Mouse (Mus musculus) urinary bladder, postnatal 25 days (tissue): ENCODE results near the gene Rnf168.

ENCODE experiments used
- DNase-seq: peaks from one replicate; pipeline ENCODE4 v3.0.0; 2022; ENCODE audit warnings: low spot score

Gene Rnf168

DNA sequence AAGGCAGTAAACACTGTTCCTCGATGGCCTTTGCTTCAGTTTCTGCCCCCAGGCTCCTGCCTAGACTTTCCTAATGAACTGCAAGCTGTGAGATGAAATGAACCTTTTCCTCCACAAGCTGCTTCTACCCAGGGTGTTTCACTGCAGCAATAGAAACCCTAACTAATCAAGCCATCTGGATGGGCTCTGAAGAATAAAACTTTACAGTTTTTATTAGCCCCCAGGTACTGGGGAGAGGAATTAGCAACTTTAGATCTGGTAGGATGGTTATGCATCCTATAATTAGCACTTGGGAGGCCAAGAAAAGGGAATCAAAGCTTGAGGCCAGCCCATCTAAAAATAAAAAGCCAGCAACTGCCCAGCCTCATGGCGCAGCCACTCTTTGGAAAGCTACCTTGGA lies 39.3 kb downstream of the Rnf168 start:
- DNase-seq, result no peak

DNA sequence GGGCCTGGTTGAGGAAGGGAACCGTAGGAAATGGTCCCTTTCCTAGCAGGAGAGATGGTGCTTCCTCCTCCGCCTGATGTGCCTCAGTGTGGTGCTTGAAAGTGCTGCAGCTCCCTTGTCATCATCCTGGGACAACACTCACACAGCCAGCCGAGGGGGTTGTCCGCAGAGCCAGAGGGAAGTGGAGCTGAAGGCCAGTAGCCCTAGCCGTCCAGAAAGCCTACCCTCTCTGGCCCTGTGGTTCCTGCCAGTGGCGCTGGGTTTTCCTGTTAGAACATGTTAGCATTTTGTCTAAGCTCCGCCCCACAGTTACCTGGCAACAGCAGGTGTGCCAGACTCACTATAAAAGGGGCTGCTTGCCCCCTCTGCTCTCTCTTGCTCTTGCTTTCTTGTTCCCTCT lies 46.7 kb downstream of the Rnf168 start:
- no peak for DNase-seq

DNA sequence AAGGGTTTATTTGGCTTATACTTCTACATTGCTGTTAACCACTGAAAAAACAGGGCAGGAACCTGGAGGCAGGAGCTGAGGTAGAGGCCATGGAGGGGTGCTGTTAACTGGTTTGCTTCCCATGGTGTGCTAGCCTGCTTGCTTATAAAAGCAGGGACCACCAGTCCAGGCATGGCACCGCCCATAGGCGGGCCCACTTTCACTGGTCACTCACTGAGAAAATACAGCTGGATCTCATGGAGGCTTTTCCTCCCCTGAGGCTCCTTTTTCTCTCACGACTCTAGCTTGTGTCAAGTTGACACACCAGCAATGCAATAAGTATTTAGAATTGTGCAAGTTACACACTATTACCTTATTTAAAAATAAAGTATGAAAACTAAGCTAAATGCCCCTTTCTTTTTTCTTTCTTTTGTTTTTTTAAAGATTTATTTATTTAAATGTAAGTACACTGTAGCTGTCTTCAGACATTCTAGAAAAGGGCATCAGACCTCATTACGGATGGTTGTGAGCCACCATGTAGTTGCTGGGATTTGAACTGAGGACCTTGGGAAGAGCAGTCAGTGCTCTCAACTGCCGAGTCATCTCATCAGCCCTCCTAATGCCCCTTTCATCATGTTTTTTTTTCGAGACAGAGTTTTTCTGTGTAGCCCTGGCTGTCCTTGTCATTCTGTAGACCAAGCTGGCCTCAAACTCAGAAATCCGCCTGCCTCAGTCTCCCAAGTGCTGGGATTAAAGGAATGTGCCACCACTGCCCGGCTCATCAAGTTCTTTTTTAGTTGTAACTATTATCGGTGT lies 53.8 kb downstream of the Rnf168 start:
- DNase-seq, result no peak

DNA sequence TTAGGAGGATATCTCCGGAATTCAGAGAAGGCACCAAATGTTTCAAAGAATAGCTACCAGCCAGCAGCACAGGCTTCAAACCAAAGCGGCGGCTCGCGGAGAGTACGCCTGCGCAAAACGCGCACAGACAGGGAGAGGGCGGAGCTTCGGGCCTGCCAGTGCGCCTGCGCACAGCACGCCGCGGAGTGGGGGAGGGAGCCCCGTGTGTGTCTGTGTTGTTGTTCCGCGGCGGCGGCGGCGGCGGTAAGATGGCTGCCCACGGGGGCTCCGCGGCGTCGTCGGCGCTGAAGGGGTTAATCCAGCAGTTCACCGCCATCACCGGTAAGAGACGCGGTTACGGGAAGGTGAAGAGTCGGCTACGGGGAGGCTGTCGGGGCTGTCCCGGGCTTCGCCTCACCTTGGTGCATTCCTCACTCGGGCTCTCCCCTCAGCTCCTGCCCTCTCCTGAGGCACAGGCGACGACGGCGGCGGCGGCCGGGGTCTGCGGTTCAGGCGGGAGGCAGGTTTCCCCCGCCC lies 54.8 kb downstream of the Rnf168 start, which contains the start of gene Ubxn7:
Ubxn7 (plus strand) TSS at position 218 of the 516 bp plus-strand sequence.
- DNase-seq, result peak; percentile 98

DNA sequence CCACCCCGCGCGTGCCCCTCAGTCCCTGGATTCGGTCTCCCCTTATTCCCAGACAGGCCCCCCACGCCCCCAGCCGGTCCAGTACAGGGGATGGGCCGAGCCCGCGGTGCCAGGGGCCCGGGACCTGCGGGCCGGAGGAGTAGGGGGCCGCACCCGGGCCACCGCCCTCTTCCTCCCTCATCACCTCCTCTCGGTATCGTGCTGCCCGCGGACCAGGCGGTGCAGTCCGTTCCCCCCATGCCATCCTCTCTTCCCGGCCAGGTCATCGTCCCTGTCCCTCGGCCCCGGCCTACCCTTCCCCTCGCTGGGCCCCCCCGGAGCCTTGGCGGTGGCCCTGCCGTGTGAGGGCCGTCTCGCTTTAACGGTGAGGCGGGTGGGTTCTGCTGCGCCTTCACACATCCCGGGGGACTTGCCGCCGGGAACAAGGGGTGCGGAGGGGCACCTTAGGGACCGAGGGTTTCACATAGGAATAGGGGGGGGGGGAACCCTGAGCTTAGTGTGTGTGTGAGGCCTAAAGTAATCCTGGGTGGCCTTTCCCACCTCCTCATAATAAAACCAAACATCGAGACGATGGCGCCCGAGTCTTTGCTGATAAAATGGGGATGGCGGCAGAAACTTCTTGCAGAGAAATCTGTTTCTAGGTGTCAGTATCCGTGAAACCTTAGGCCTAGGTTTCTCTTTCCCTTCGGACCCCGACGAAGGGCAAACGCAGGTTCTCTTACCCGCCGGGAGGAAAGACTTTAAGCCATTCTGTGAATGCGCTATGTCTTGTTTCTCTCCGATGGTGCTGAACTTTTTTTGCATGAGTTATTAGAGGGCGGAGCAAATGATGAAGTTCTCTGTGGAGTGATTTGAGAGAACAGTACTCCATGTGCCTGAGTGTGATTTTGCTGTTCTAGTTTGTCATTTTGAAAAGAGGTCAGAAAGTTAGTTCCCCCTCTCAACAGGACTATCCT lies 55.6 kb downstream of the Rnf168 start:
- peak; percentile 26 for DNase-seq

DNA sequence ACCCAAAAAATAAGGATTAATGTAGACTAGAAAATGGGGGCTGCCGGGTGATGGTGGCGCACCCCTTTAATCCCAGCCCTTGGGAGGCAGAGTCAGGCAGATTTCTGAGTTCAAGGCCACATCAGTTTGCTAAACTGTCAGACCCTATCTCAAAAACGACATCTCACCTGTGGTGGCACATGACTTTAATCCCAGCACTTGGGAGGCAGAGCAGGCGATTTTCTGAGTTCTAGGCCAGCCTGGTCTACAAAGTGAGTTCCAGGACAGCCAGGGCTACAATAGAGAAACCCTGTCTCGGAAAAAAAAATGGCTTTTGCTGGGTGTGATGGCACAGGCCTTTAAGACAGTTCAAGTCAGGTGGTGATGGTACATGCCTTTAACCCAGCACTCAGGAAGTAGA lies 57.9 kb downstream of the Rnf168 start:
- DNase-seq, result no peak

DNA sequence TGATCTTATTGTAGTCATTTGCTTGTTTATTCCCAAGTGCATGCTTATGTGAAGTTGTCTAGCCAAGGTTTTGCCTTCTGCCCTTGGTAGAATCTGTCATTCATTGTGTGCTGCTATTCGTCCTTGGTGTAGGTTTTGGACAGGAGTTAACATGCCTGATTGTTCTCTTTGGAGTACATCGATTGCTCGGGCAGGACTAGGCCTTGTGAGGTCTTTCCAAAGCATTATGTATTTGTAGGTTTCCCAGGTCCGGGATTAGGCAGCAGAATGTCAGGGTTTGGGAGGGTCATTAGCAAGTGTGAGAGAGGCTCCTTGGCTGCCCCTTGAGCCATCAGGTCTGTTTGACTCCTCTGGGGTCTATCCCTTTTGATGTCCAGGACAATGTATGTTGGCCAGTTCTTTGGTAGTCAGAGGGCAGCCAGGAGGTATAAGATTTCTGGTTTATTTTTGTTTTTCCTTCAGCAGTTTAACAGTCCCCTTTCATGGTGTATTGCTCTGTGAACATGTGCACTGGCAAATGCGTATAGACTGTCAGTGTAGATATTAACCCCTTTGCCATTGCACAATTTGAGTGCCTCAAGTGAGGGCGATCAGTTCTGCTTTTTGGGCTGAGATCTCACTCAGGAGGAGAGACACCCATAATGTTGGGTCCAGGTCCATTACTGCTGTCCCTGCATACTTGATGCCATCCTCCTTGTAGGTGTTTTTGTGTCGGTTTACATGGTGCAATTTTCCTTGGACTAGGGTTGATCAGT lies 58.9 kb downstream of the Rnf168 start:
- no peak for DNase-seq

DNA sequence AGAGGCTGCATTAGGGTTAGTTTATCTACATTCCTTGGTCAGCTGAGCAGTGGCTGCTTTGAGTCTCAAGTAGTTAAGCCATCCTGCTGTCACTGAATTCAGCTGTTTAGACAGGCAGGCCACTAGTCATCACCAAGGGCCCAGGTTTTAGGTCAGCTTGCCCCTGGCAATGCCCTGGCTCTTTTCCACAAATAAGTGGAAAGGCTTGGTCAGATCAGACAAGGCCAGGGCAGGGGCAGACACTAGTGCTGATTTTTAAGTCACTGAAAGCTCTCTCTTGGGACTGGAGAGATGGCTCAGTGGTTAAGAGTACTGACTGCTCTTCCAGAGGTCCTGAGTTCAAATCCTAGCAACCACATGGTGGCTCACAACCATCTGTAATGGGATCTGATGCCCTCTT lies 59.7 kb downstream of the Rnf168 start:
- DNase-seq, result no peak

DNA sequence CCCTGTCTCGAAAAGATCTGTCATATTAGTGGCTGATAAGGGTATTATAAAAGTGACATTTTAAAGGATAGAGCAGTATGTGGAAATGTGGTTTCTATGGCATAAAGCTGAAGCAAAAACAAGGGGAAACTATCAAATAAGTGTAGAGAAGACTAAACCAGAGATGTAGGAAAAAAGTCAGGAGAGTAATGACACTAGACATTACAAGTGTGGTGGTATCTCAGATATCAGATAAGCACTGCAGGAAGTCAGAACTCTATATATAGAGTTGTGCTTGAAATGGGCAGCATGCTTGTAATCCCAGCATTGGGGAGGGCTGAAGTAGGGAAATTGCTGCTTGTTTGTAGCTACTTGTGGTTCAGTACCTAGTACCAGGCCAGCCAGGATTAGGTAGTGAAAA lies 63.2 kb downstream of the Rnf168 start:
- DNase-seq, result no peak

DNA sequence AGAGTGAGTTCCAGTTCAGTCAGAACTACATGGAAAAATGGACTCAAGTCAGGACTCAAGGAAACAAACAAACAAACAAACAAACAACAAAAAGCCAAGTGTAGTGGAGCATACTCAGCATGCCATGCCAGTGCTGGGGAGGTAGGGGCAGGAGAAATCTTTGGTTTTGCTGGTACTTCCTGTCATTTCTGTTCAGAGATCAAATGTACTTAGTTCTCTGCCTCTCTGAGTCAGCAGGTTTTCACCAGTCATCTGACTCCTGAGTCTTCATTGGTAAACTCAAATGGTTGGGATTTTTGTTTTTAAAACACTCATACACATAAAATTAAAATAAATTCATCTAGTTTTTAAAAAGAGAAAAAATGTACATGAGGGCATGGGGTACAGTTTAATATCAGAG lies 68.3 kb downstream of the Rnf168 start:
- no peak for DNase-seq

DNA sequence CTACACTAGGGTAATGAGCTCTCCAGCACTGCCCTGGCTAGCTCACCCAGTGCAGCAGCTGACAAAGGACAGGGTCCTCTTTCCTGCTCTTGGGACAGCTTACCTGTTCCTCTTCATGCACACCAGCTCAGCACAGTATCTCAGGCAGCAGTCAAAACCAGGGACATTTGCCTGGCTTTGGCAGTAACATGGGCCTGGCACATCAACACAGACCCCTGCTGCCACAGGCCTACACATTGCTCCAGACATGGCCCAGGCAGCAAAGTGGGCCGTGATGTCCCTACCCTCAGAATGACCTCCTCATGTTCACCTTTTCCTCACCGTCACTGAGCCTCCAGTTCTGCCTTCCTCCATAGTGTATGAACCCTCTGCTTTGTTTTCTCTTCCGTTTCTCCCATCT lies 73.5 kb downstream of the Rnf168 start:
- no peak for DNase-seq
